Mouse (Mus musculus) myocyte (in vitro differentiated cells): Measurements from ENCODE around the gene Atf6.

ENCODE experiments used
- CEBPB ChIP-seq: IDR thresholded peaks from 2 replicates; pipeline ENCODE4 v1.6.1; 2011; ENCODE audit warnings: mild to moderate bottlenecking, moderate library complexity; ENCODE audit not compliant: poor library complexity, insufficient read depth, severe bottlenecking
- E2F4 ChIP-seq: IDR thresholded peaks from one replicate; pipeline ENCODE4 v1.6.1; 2011; ENCODE audit warnings: mild to moderate bottlenecking, control low read depth, moderate library complexity; ENCODE audit not compliant: insufficient read depth
- MAX ChIP-seq: IDR thresholded peaks from one replicate; pipeline ENCODE4 v1.6.1; 2011; ENCODE audit warnings: low read depth, mild to moderate bottlenecking, control low read depth
- MYOD1 ChIP-seq, 3 experiments: IDR thresholded peaks; one replicate each; pipeline ENCODE4 v1.6.1; 2011; ENCODE audit warnings: control low read depth in 2 of 3, low read depth in 2 of 3, mild to moderate bottlenecking in 2 of 3, moderate library complexity in 1 of 3; ENCODE audit not compliant: insufficient read length in 2 of 3, control insufficient read depth in 1 of 3
- MYOG ChIP-seq, 3 experiments: IDR thresholded peaks; one replicate each; pipeline ENCODE4 v1.6.1; 2011; ENCODE audit warnings: control low read depth in 2 of 3, low read depth in 2 of 3, mild to moderate bottlenecking in 2 of 3; ENCODE audit not compliant: insufficient read length in 2 of 3, control insufficient read depth in 1 of 3, insufficient read depth in 1 of 3
- POLR2A ChIP-seq: IDR thresholded peaks from one replicate; pipeline ENCODE4 v1.6.1; 2011; ENCODE audit warnings: low read depth, mild to moderate bottlenecking, control low read depth, moderate library complexity; ENCODE audit not compliant: insufficient read length
- POLR2AphosphoS2 ChIP-seq: IDR thresholded peaks from one replicate; pipeline ENCODE4 v1.6.1; 2011; ENCODE audit warnings: low read depth, control low read depth; ENCODE audit not compliant: insufficient read length
- REST ChIP-seq: IDR thresholded peaks from one replicate; pipeline ENCODE4 v1.6.1; 2011; ENCODE audit warnings: mild to moderate bottlenecking, control low read depth, moderate library complexity; ENCODE audit not compliant: insufficient read depth, insufficient read length
- SRF ChIP-seq: IDR thresholded peaks from one replicate; pipeline ENCODE4 v1.6.1; 2011; ENCODE audit warnings: low read depth; ENCODE audit not compliant: control insufficient read depth, insufficient read length
- TCF12 ChIP-seq: IDR thresholded peaks from one replicate; pipeline ENCODE4 v1.6.1; 2011; ENCODE audit warnings: mild to moderate bottlenecking, control low read depth; ENCODE audit not compliant: poor library complexity, insufficient read depth, severe bottlenecking
- TCF3 ChIP-seq: IDR thresholded peaks from one replicate; pipeline ENCODE4 v1.6.1; 2011; ENCODE audit warnings: low read depth, control low read depth; ENCODE audit not compliant: insufficient read length
- USF1 ChIP-seq: IDR thresholded peaks from one replicate; pipeline ENCODE4 v1.6.1; 2011; ENCODE audit warnings: low read depth, mild to moderate bottlenecking, control low read depth, moderate library complexity

GRCm38 (mm10) chr1:170903485-170903884 is 35.9 kb upstream of the Atf6 start:
- TF ChIP-seq TCF3 (no peak), POLR2AphosphoS2 (no peak), MAX (no peak), MYOD1 (IDR thresholded peaks at IDR 0.05; ENCODE audit: control insufficient read depth in 1 of 3, insufficient read length in 2 of 3, low read depth in 2 of 3) (no peak), POLR2A (no peak), E2F4 (no peak), USF1 (no peak), MYOG (IDR thresholded peaks at IDR 0.05; ENCODE audit: control insufficient read depth in 1 of 3, insufficient read depth in 1 of 3, insufficient read length in 2 of 3, low read depth in 2 of 3) (no peak), TCF12 (no peak), CEBPB (no peak), SRF (no peak), REST (no peak)
